Mouse (Mus musculus): ENCODE measurements at regions not wholly inside any gene's neighbourhood (a gene's known extent, or its start where the extent isn't known, plus 50 kb on each side); places are given as distances from the start of the nearest gene placed in this dataset.

GRCm38 (mm10) chr11:112546162-112546561 is 235.9 kb upstream of the Sox9 start:
- no peaks in the 10 kb centered on the region for H3K27me3 ChIP-seq (ENCODE audit: control insufficient read depth, insufficient read depth, low read length)
- no peaks in the 10 kb centered on the region for H3K4me1 ChIP-seq (replicated peaks; ENCODE audit: control insufficient read depth in 2 of 2, insufficient read depth in 2 of 2, low read length in 1 of 2)
- H3K27ac ChIP-seq, result no peak overlapping the region
- ATAC-seq (ENCODE audit: insufficient read depth) (no peak), DNase-seq (ENCODE audit: low read depth in 3 of 3, low spot score in 3 of 3) (no peak)
- no peak overlapping the region for H3K4me2 ChIP-seq (ENCODE audit: low read depth)
- TF ChIP-seq CTCF (IDR thresholded peaks at IDR 0.05; ENCODE audit: low read depth) (no peak), EP300 (IDR thresholded peaks at IDR 0.05; ENCODE audit: low read depth) (no peak)
- H3K36me3 ChIP-seq (replicated peaks; ENCODE audit: control insufficient read depth, insufficient read depth, low read depth), result no peaks in the 10 kb centered on the region
- no peak overlapping the region for H3K9ac ChIP-seq (replicated peaks)
- WGBS (ENCODE audit: insufficient replicate concordance), result 52% methylated on average over 5 of the region's 5 CpGs
- no peaks in the 10 kb centered on the region for H3K9me3 ChIP-seq (ENCODE audit: control insufficient read depth, low read length)
- no peak overlapping the region for H3K4me3 ChIP-seq (ENCODE audit: insufficient read depth in 1 of 2, low read depth in 2 of 2, low read length in 2 of 2)

DNA sequence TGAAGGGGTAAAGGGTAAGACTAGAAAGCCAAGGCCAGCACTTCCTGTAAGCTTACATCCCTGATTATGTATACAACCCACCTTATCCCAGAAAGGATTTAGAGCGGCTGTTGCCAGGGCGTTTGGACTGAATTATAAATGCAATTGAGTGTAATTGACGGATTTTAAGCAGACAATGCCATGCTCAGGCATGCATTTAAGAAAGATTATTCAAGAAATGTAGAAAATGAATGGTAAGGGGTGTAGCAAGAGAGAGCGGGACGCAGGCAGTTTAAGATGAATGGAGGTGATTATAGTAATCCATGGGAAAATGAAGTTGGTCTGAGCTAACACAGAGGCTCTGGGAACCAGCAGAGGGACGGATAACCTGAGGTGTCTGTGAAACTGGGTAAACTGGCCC is 229.2 kb upstream of the Sox9 start:
- ATAC-seq (ENCODE audit: insufficient read depth), result no peak
- WGBS (ENCODE audit: insufficient replicate concordance), result 63% methylated on average over 6 of the region's 6 CpGs
- Histone ChIP-seq H3K4me1 (replicated peaks; ENCODE audit: control insufficient read depth in 2 of 2, insufficient read depth in 2 of 2, low read length in 1 of 2) (no peaks in the 10 kb centered on the region), H3K4me2 (ENCODE audit: low read depth) (no peak overlapping the region), H3K9me3 (ENCODE audit: control insufficient read depth, low read length) (no peaks in the 10 kb centered on the region), H3K9ac (replicated peaks) (no peak overlapping the region), H3K27me3 (ENCODE audit: control insufficient read depth, insufficient read depth, low read length) (no peaks in the 10 kb centered on the region), H3K36me3 (replicated peaks; ENCODE audit: control insufficient read depth, insufficient read depth, low read depth) (no peaks in the 10 kb centered on the region), H3K27ac (no peak overlapping the region), H3K4me3 (ENCODE audit: insufficient read depth in 1 of 2, low read depth in 2 of 2, low read length in 2 of 2) (no peak overlapping the region)
- no peak for DNase-seq (ENCODE audit: low read depth in 3 of 3, low spot score in 3 of 3)
- TF ChIP-seq CTCF (IDR thresholded peaks at IDR 0.05; ENCODE audit: low read depth), result no peak
- no peak for TF ChIP-seq EP300 (IDR thresholded peaks at IDR 0.05; ENCODE audit: low read depth)

- no peaks in the 10 kb centered on the region for H3K9me3 ChIP-seq (ENCODE audit: control insufficient read depth, low read length)
- no peak for ATAC-seq (ENCODE audit: insufficient read depth)
- no peak overlapping the region for H3K9ac ChIP-seq (replicated peaks)
- H3K27ac ChIP-seq, result no peak overlapping the region
- H3K36me3 ChIP-seq (replicated peaks; ENCODE audit: control insufficient read depth, insufficient read depth, low read depth), result no peaks in the 10 kb centered on the region
- no peak overlapping the region for H3K4me2 ChIP-seq (ENCODE audit: low read depth)
- H3K4me1 ChIP-seq (replicated peaks; ENCODE audit: control insufficient read depth in 2 of 2, insufficient read depth in 2 of 2, low read length in 1 of 2), result no peaks in the 10 kb centered on the region
- DNase-seq (ENCODE audit: low read depth in 3 of 3, low spot score in 3 of 3), result no peak
- TF ChIP-seq CTCF (IDR thresholded peaks at IDR 0.05; ENCODE audit: low read depth) (no peak), EP300 (IDR thresholded peaks at IDR 0.05; ENCODE audit: low read depth) (no peak)
- no peaks in the 10 kb centered on the region for H3K27me3 ChIP-seq (ENCODE audit: control insufficient read depth, insufficient read depth, low read length)
- WGBS (ENCODE audit: insufficient replicate concordance), result 64% methylated on average over 9 of the region's 9 CpGs
- H3K4me3 ChIP-seq (ENCODE audit: insufficient read depth in 1 of 2, low read depth in 2 of 2, low read length in 2 of 2), result no peak overlapping the region
Observed at GRCm38 (mm10) chr11:112563027-112563426, 219.0 kb upstream of the Sox9 start.

GRCm38 (mm10) chr11:112564706-112565215 is 217.3 kb upstream of the Sox9 start:
- Histone ChIP-seq H3K36me3 (replicated peaks; ENCODE audit: control insufficient read depth, insufficient read depth, low read depth) (no peaks in the 10 kb centered on the region), H3K9ac (replicated peaks) (no peak overlapping the region), H3K4me1 (replicated peaks; ENCODE audit: control insufficient read depth in 2 of 2, insufficient read depth in 2 of 2, low read length in 1 of 2) (no peaks in the 10 kb centered on the region), H3K4me3 (ENCODE audit: insufficient read depth in 1 of 2, low read depth in 2 of 2, low read length in 2 of 2) (no peak overlapping the region), H3K9me3 (ENCODE audit: control insufficient read depth, low read length) (no peaks in the 10 kb centered on the region), H3K4me2 (ENCODE audit: low read depth) (no peak overlapping the region), H3K27ac (no peak overlapping the region), H3K27me3 (ENCODE audit: control insufficient read depth, insufficient read depth, low read length) (no peaks in the 10 kb centered on the region)
- ATAC-seq (ENCODE audit: insufficient read depth) (no peak), DNase-seq (ENCODE audit: low read depth in 3 of 3, low spot score in 3 of 3) (no peak)
- WGBS (ENCODE audit: insufficient replicate concordance), result 34% methylated on average over 1 of the region's 1 CpGs
- TF ChIP-seq EP300 (IDR thresholded peaks at IDR 0.05; ENCODE audit: low read depth) (no peak), CTCF (IDR thresholded peaks at IDR 0.05; ENCODE audit: low read depth) (no peak)

- Histone ChIP-seq H3K4me2 (ENCODE audit: low read depth) (no peak overlapping the region), H3K27me3 (ENCODE audit: control insufficient read depth, insufficient read depth, low read length) (no peaks in the 10 kb centered on the region), H3K9me3 (ENCODE audit: control insufficient read depth, low read length) (no peaks in the 10 kb centered on the region), H3K36me3 (replicated peaks; ENCODE audit: control insufficient read depth, insufficient read depth, low read depth) (no peaks in the 10 kb centered on the region), H3K4me3 (ENCODE audit: insufficient read depth in 1 of 2, low read depth in 2 of 2, low read length in 2 of 2) (no peak overlapping the region), H3K9ac (replicated peaks) (no peak overlapping the region), H3K4me1 (replicated peaks; ENCODE audit: control insufficient read depth in 2 of 2, insufficient read depth in 2 of 2, low read length in 1 of 2) (no peaks in the 10 kb centered on the region), H3K27ac (no peak overlapping the region)
- DNase-seq (ENCODE audit: low read depth in 3 of 3, low spot score in 3 of 3) (no peak), ATAC-seq (ENCODE audit: insufficient read depth) (no peak)
- whole genome bisulfite sequencing (ENCODE audit: insufficient replicate concordance), result 55% methylated on average over 3 of the region's 3 CpGs
- TF ChIP-seq EP300 (IDR thresholded peaks at IDR 0.05; ENCODE audit: low read depth), result no peak
Observed at GRCm38 (mm10) chr11:112566071-112566470, 216.0 kb upstream of the Sox9 start.

Data from liver, embryonic 14.5 days (tissue).